ENCODE assay signal across 26 mouse cellular contexts in the genomic region with DNA sequence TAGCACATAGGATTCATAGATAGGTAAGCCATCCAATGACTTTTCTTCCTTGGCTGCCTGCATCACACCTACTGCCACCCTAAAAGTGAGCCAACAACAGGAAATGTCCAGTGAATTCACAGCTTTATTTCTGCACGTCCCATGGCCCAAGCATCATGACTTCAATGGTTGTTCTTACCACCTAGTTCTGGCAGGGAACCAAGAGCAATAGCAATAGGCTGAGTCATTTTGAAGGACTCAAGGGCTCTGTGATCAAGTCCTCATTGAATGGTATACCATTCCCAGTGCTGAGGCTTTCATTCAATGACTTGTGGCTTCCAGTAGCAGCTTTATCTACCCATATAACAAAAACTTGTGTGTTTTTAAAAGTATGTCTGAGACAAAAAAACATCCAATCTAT. TPM values are rescaled to one million over a fixed set of nuclear protein-coding genes. Genes with fewer than 3 reads are reported as not detected.
DNase-seq lines count a peak whose midpoint lies in the region; ATAC-seq and TF ChIP-seq lines count a peak whose summit lies in the region.
"Had no signal": no experiment of that assay in that cellular context is flagged by ENCODE, and none has a peak within 500 bp of the region (broad histone marks: within the 10 kb centered on the region; RNA-seq: fewer than 3 reads in every experiment).

No protein-coding gene starts in this region.

- POLR2A ChIA-PET in Patski (lab: Charles Lee): no interaction called here

- CTCF ChIA-PET in Patski (lab: Charles Lee): interaction anchor here (1.3 kb wide), 1 partner anchor 25 kb away, joined by 4 read pairs; no protein-coding TSS in a partner anchor

- ATAC-seq in Patski: peak; percentile 87
- ATAC-seq in megakaryocyte, adult 5-6 weeks (ENCODE audit: poor library complexity, severe bottlenecking): no peak
- ATAC-seq: CD4-positive, CD25-positive, alpha-beta regulatory T cell, adult 4 months; forebrain, embryonic 14.5 days; forebrain, embryonic 16.5 days had no signal

- DNase-seq in 3134 (ENCODE audit: extremely low read depth, insufficient read length, low spot score) (peak; percentile 26), Patski (ENCODE audit: low read depth, low spot score) (peak; percentile 75)
- peak; percentile 31 for DNase-seq in Muller cell, postnatal 12 days (ENCODE audit: inconsistent ontology term)
- DNase-seq in urinary bladder, adult 2 months (ENCODE audit: low spot score): no peak
- DNase-seq: adrenal gland, adult 2 months; adrenal gland, postnatal 10 days; adrenal gland, postnatal 25 days; B cell, adult 2 months; cerebellum, adult 11 months; cerebellum, adult 18-20 months; cerebellum, adult 8-10 months; cerebellum, adult 9-11 months; cerebellum, postnatal 14 days; cerebellum, postnatal 36 days; embryo, embryonic 11 days had no signal

- in situ Hi-C loops in Patski (cut with MboI; ENCODE audit: low pct_unique_long_range_greater_than_20kb): loop anchor here (25.0 kb wide), 1 partner anchor 1074 kb away; no protein-coding TSS in a partner anchor

- no peaks in the 10 kb centered on the region for H3K27me3 ChIP-seq in Patski
- H3K27me3 ChIP-seq: CH12.LX; embryonic facial prominence, embryonic 13.5 days; embryonic facial prominence, embryonic 15.5 days; forebrain, embryonic 12.5 days had no signal

- no peak for TF ChIP-seq CTCF in Patski (IDR thresholded peaks at IDR 0.05)

RNA-seq across cellular contexts. Expression of a gene that starts 13.3 kb away (rescaled TPM):
- 56.6 TPM for polyA plus RNA-seq in Patski (2021)
- 14.0 and 22.9 TPM in 2 replicates for polyA plus RNA-seq in urinary bladder, adult 2 months (2012; rRNA removed)
- 0.14 TPM in 1 of 2 replicates, not detected in the other for total RNA-seq in megakaryocyte, adult 5-6 weeks (2015)
- total RNA-seq in megakaryocyte, adult 5-6 weeks (2017): 0.07 TPM in 1 of 2 replicates, not detected in the other
- total RNA-seq: CH12.LX; common myeloid progenitor, adult 5-6 weeks had no signal
- polyA plus RNA-seq: erythroblast, embryonic 14.5 days; G1E had no signal
